Mouse (Mus musculus) left cerebral cortex, adult 18-20 months (tissue): ENCODE data around the gene Nav1. TPM values are rescaled to one million over a fixed set of nuclear protein-coding genes. Genes with fewer than 3 reads are reported as not detected.

Experiments used
- microRNA-seq, 2 experiments: library from miRNA; unstranded; fragments of <30 nt; microRNA quantifications; one replicate each; pipeline ENCODE4 v1.2.0; 2021
- total RNA-seq, 2 experiments: library from RNA; stranded (reverse); gene quantifications; 2 replicates each; pipeline ENCODE4 v1.2.3; 2021

Nav1 gene
- total RNA-seq, 2 experiments from 2014 or later, result 42.5 to 48.0 TPM

Small RNA genes lying within 50 kb of the gene (microRNA-seq; reads per million reads assigned to microRNA genes)
- gene Mir1231, result 6.8 to 7.2 reads per million in 2 experiments

Other genes with a start within 250 kb of the Nav1 start
- 100 to 1,000 TPM; 160 to 186 TPM for gene Shisa4, start 232.1 kb downstream of the Nav1 start, total RNA-seq
- gene Ipo9, start 176.8 kb downstream of the Nav1 start, total RNA-seq, result 100 to 1,000 TPM; 172 to 174 TPM
- 100 to 1,000 TPM; 219 to 238 TPM for gene Csrp1, start 112.8 kb upstream of the Nav1 start, total RNA-seq
- gene Phlda3, start 158.8 kb upstream of the Nav1 start, total RNA-seq, result 10 to 100 TPM; 19.7 to 21.4 TPM
- 1 to 10 TPM; 1.5 to 1.7 TPM for gene Tnni1, start 172.1 kb upstream of the Nav1 start, total RNA-seq
- gene Lad1, start 211.3 kb upstream of the Nav1 start, total RNA-seq, result 1 to 10 TPM in 1 of 2 experiments, under 1 TPM in 1; 0.96 to 1.3 TPM
- 10 to 100 TPM; 13.0 to 13.2 TPM for gene Tnnt2, start 229.1 kb upstream of the Nav1 start, total RNA-seq